Mouse (Mus musculus): ENCODE data around the gene Topbp1. TPM values are rescaled to one million over a fixed set of nuclear protein-coding genes. Genes with fewer than 3 reads are reported as not detected.
A peak's percentile ranks its signal among the peaks of the same experiment; 100 is the strongest.

Topbp1 gene
- total RNA-seq (2015) (111 and 113 TPM in 2 replicates), total RNA-seq (2017) (130 and 151 TPM in 2 replicates)

- ATAC-seq (ENCODE audit: poor library complexity, severe bottlenecking): peak; percentile 97
These were observed at the start of gene Topbp1, which contains the start of gene 1300017J02Rik for GRCm38 (mm10) chr9:103304927-103305326. TSS of gene Topbp1 (plus strand) at chr9:103305215. TSS of gene 1300017J02Rik (minus strand) at chr9:103305082.

GRCm38 (mm10) chr9:103265778-103266177 lies 39.2 kb upstream of the Topbp1 start:
- no peak for ATAC-seq (ENCODE audit: poor library complexity, severe bottlenecking)

GRCm38 (mm10) chr9:103271104-103271503 lies 33.9 kb upstream of the Topbp1 start:
- no peak for ATAC-seq (ENCODE audit: poor library complexity, severe bottlenecking)

- no peak for ATAC-seq (ENCODE audit: poor library complexity, severe bottlenecking)
These were observed 30.2 kb upstream of the Topbp1 start for GRCm38 (mm10) chr9:103274819-103275218.

GRCm38 (mm10) chr9:103275676-103276075 lies 29.3 kb upstream of the Topbp1 start:
- no peak for ATAC-seq (ENCODE audit: poor library complexity, severe bottlenecking)

GRCm38 (mm10) chr9:103276876-103277275 lies 28.1 kb upstream of the Topbp1 start:
- no peak for ATAC-seq (ENCODE audit: poor library complexity, severe bottlenecking)

GRCm38 (mm10) chr9:103286396-103286795 lies 18.6 kb upstream of the Topbp1 start:
- 0 out of 2 replicates have a peak, but pooled peaks have one; percentile 10 for ATAC-seq (ENCODE audit: poor library complexity, severe bottlenecking)

GRCm38 (mm10) chr9:103286901-103287422 lies 18.1 kb upstream of the Topbp1 start:
- ATAC-seq (ENCODE audit: poor library complexity, severe bottlenecking): no peak

- peak; percentile 40; the same call in 1 of the 2 replicates for ATAC-seq (ENCODE audit: poor library complexity, severe bottlenecking)
These were observed 17.1 kb upstream of the Topbp1 start for GRCm38 (mm10) chr9:103287840-103288488.

GRCm38 (mm10) chr9:103288489-103289180 lies 16.4 kb upstream of the Topbp1 start:
- no peak for ATAC-seq (ENCODE audit: poor library complexity, severe bottlenecking)

GRCm38 (mm10) chr9:103294507-103294906 lies 10.5 kb upstream of the Topbp1 start:
- ATAC-seq (ENCODE audit: poor library complexity, severe bottlenecking): no peak

- ATAC-seq (ENCODE audit: poor library complexity, severe bottlenecking): no peak
These were observed 3.9 kb upstream of the Topbp1 start for GRCm38 (mm10) chr9:103301086-103301485.

GRCm38 (mm10) chr9:103302239-103302638 lies 2.8 kb upstream of the Topbp1 start:
- no peak for ATAC-seq (ENCODE audit: poor library complexity, severe bottlenecking)

GRCm38 (mm10) chr9:103302666-103303065 lies 2.3 kb upstream of the Topbp1 start:
- peak; percentile 61 for ATAC-seq (ENCODE audit: poor library complexity, severe bottlenecking)

GRCm38 (mm10) chr9:103305332-103306041 lies 472 bp downstream of the Topbp1 start:
- ATAC-seq (ENCODE audit: poor library complexity, severe bottlenecking): peak; percentile 19

- ATAC-seq (ENCODE audit: poor library complexity, severe bottlenecking): no peak
These were observed 4.8 kb downstream of the Topbp1 start for GRCm38 (mm10) chr9:103309832-103310231.

GRCm38 (mm10) chr9:103324678-103325077 lies 19.7 kb downstream of the Topbp1 start:
- no peak for ATAC-seq (ENCODE audit: poor library complexity, severe bottlenecking)

GRCm38 (mm10) chr9:103326449-103326848 lies 21.4 kb downstream of the Topbp1 start:
- 0 out of 2 replicates have a peak, but pooled peaks have one; percentile 33 for ATAC-seq (ENCODE audit: poor library complexity, severe bottlenecking)

GRCm38 (mm10) chr9:103332663-103333062 lies 27.6 kb downstream of the Topbp1 start:
- no peak for ATAC-seq (ENCODE audit: poor library complexity, severe bottlenecking)

GRCm38 (mm10) chr9:103336912-103337311 lies 31.9 kb downstream of the Topbp1 start:
- 0 out of 2 replicates have a peak, but pooled peaks have one; percentile 40 for ATAC-seq (ENCODE audit: poor library complexity, severe bottlenecking)

- peak; percentile 96 for ATAC-seq (ENCODE audit: poor library complexity, severe bottlenecking)
These were observed 42.0 kb downstream of the Topbp1 start for GRCm38 (mm10) chr9:103347045-103347444.

Measured in megakaryocyte, adult 5-6 weeks (primary cell).